Mouse (Mus musculus) midbrain, embryonic 15.5 days (tissue): ENCODE measurements around the gene Oprd1. TPM values are rescaled to one million over a fixed set of nuclear protein-coding genes. Genes with fewer than 3 reads are reported as not detected.

ENCODE experiments used
- ATAC-seq: fragments of 200-750 bp; cut with Nextera tagmentation; replicated peaks from 2 replicates; pipeline ENCODE4 v1.8.0; 2017; ENCODE audit warnings: moderate TSS enrichment
- H3K27ac ChIP-seq: fragments of 300-500 bp; sonication (generic); 2 replicates; pipeline ENCODE4 v1.5.1; 2015; ENCODE audit warnings: mild to moderate bottlenecking, inconsistent platforms
- H3K27me3 ChIP-seq: fragments of 300-500 bp; sonication (generic); replicated peaks from 2 replicates; pipeline ENCODE4 v1.6.1; 2015; ENCODE audit warnings: inconsistent platforms
- H3K36me3 ChIP-seq: fragments of 300-500 bp; sonication (generic); replicated peaks from 2 replicates; pipeline ENCODE4 v1.6.1; 2015; ENCODE audit warnings: inconsistent platforms
- H3K4me1 ChIP-seq: fragments of 300-500 bp; sonication (generic); 2 replicates; pipeline ENCODE4 v1.6.1; 2015; ENCODE audit warnings: inconsistent platforms
- H3K4me2 ChIP-seq: fragments of 300-500 bp; sonication (generic); 2 replicates; pipeline ENCODE4 v1.6.1; 2015; ENCODE audit warnings: inconsistent platforms, mild to moderate bottlenecking, moderate library complexity
- H3K4me3 ChIP-seq: fragments of 300-500 bp; sonication (generic); 2 replicates; pipeline ENCODE4 v1.5.1; 2015; ENCODE audit warnings: mild to moderate bottlenecking, inconsistent platforms
- H3K9ac ChIP-seq: fragments of 300-500 bp; sonication (generic); 2 replicates; pipeline ENCODE4 v1.6.1; 2015; ENCODE audit warnings: mild to moderate bottlenecking, inconsistent platforms
- H3K9me3 ChIP-seq: fragments of 300-500 bp; sonication (generic); 2 replicates; pipeline ENCODE4 v1.6.1; 2016; ENCODE audit warnings: inconsistent platforms
- WGBS: fragments of 180-500 bp; shearing (Covaris S2); methylation state at CpG from one replicate; pipeline ENCODE4 v1.1.7; 2015; ENCODE audit warnings: mixed read lengths; 5-methylcytosine and 5-hydroxymethylcytosine counted together
- polyA plus RNA-seq: library from polyadenylated mRNA; unstranded; fragments of >200 nt; fragmentation: Nextera tagmentation; extraction: Ambion mirVana; gene quantifications from 2 replicates; pipeline ENCODE4 v1.2.1, GENCODE M21; 2015

Gene Oprd1
- polyA plus RNA-seq, 1 experiment from 2014 or later = 0.48 TPM

DNA sequence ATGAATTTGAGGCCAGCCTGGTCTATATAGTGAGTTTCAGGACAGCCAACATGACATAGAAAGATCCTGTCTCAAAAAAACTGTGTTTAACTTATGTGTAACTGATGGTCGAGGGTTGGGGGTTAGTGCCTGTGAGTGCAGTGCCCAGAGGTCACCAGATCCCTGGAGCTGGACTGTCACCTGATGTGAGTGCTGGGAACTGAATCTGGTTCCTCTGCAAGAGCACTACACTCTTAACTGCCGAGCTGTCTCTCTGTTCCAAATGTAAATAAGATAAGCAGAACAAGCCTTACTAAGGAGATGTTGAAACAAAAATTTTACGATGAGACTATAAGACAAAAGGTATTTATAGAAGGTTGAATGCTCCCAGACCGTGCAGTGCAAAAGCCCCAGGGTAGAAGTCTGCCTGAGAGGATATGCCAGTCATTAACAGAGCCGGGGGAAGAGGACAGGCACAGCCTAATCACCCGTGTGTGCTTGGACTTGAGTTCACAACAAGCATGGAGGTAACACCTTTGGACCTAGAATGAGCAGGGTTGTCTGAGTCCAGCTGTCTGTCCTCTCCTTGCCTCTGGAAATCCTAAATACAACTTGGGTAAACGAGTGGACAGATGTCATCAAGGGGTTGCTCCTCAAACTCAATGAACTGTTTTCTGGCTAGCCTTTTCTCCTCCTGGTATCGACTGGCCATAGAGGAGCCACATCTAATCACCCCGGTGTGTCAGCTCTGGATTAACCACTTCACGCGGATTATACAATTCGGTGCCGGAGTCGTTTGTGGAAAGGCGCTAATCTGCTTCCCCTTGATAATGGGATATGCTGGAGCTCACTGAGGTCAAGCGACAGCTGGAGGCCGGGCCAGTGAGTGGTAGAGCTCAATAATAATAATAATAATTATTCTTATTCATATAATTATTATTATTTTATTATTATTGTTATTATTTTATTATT lies 81.1 kb downstream of the Oprd1 start:
- Histone ChIP-seq H3K4me2 (no peak overlapping the region), H3K9ac (no peak overlapping the region), H3K27me3 (no peaks in the 10 kb centered on the region), H3K4me3 (no peak overlapping the region), H3K36me3 (no peaks in the 10 kb centered on the region), H3K9me3 (no peaks in the 10 kb centered on the region), H3K4me1 (0 out of 2 replicates have a peak, but pooled peaks cover 3% of the 10 kb centered on the region), H3K27ac (no peak overlapping the region)
- no peak for ATAC-seq
- WGBS = 61% methylated on average over 17 of the region's 17 CpGs

DNA sequence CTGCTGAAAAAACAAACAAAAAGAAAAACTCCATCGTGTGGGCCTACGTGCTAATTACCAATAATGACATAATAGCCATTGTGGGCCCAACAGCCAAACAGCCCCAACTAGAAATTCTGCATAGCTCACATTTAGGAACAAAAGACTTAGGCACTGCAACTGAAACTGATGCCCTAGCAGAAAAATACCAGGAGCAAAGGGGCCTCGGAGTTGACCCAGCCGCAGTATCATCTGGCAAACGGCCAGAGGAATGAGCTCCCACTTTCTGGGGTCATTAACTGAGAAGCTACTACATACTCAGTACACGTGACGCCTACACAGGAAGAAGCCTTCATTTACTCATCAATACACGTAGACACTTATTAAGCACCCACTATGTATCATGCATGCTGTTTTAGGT lies 82.0 kb downstream of the Oprd1 start:
- H3K9me3 ChIP-seq = no peaks in the 10 kb centered on the region
- H3K27me3 ChIP-seq = no peaks in the 10 kb centered on the region
- no peak overlapping the region for H3K27ac ChIP-seq
- no peak for ATAC-seq
- WGBS = 74% methylated on average over 8 of the region's 8 CpGs
- no peak overlapping the region for H3K4me2 ChIP-seq
- H3K36me3 ChIP-seq = no peaks in the 10 kb centered on the region
- H3K9ac ChIP-seq = no peak overlapping the region
- H3K4me1 ChIP-seq = 0 out of 2 replicates have a peak, but pooled peaks cover 3% of the 10 kb centered on the region
- H3K4me3 ChIP-seq = no peak overlapping the region

Other genes with a start within 250 kb of the Oprd1 start
- 0.15 and 0.45 TPM in 2 replicates for gene Tmem200b, start 222.7 kb downstream of the Oprd1 start, polyA plus RNA-seq
- gene Gm10300, start 69.8 kb downstream of the Oprd1 start, polyA plus RNA-seq = 0.08 TPM in 1 of 2 replicates, not detected in the other
- 74.4 and 80.1 TPM in 2 replicates for gene Epb41, start 69.2 kb downstream of the Oprd1 start, polyA plus RNA-seq
- gene Ythdf2, start 67.8 kb upstream of the Oprd1 start, polyA plus RNA-seq = 117 and 120 TPM in 2 replicates
- gene Gmeb1, start 117.1 kb upstream of the Oprd1 start, polyA plus RNA-seq = 45.7 and 47.4 TPM in 2 replicates
- gene Taf12, start 129.9 kb upstream of the Oprd1 start, polyA plus RNA-seq = 45.2 and 47.7 TPM in 2 replicates
- 2.0 and 2.4 TPM in 2 replicates for gene Rab42, start 158.9 kb upstream of the Oprd1 start, polyA plus RNA-seq
- 71.2 and 84.6 TPM in 2 replicates for gene Trnau1ap, start 185.1 kb upstream of the Oprd1 start, polyA plus RNA-seq
- 36.4 and 39.0 TPM in 2 replicates for gene Rcc1, start 209.1 kb upstream of the Oprd1 start, polyA plus RNA-seq